Mouse (Mus musculus) forebrain, embryonic 11.5 days (tissue): Measurements from ENCODE around the gene Tmprss6. TPM values are rescaled to one million over a fixed set of nuclear protein-coding genes. Genes with fewer than 3 reads are reported as not detected.

Experiments
- ATAC-seq: fragments of 200-750 bp; cut with Nextera tagmentation; replicated peaks from 2 replicates; pipeline ENCODE4 v1.8.0; 2017; ENCODE audit warnings: moderate TSS enrichment; ENCODE audit not compliant: low FRiP score
- DNase-seq: peaks from one replicate; pipeline ENCODE4 v3.0.0-alpha.2; 2017; ENCODE audit warnings: low spot score
- H3K27ac ChIP-seq: fragments of 300-500 bp; sonication (generic); 2 replicates; pipeline ENCODE4 v1.5.1; 2014; ENCODE audit warnings: low read depth, low read length
- H3K27me3 ChIP-seq: fragments of 300-500 bp; sonication (generic); 2 replicates; pipeline ENCODE4 v1.6.1; 2014; ENCODE audit warnings: mild to moderate bottlenecking, low read length, mixed read lengths; ENCODE audit not compliant: control insufficient read depth, insufficient read depth
- H3K36me3 ChIP-seq: fragments of 300-500 bp; sonication (generic); 2 replicates; pipeline ENCODE4 v1.6.1; 2014; ENCODE audit warnings: mild to moderate bottlenecking, low read length, moderate library complexity, mixed read lengths; ENCODE audit not compliant: control insufficient read depth, insufficient read depth
- H3K4me1 ChIP-seq: fragments of 300-500 bp; sonication (generic); replicated peaks from 2 replicates; pipeline ENCODE4 v1.6.1; 2014; ENCODE audit warnings: low read length, mixed read lengths; ENCODE audit not compliant: control insufficient read depth, insufficient read depth
- H3K4me2 ChIP-seq: fragments of 300-500 bp; sonication (generic); 2 replicates; pipeline ENCODE4 v1.6.1; 2014; ENCODE audit warnings: low read depth, mild to moderate bottlenecking, low read length, moderate library complexity, mixed read lengths; ENCODE audit not compliant: severe bottlenecking
- H3K4me3 ChIP-seq: fragments of 300-500 bp; sonication (generic); 2 replicates; pipeline ENCODE4 v1.5.1; 2014; ENCODE audit warnings: low read depth, low read length
- H3K9ac ChIP-seq: fragments of 300-500 bp; sonication (generic); 2 replicates; pipeline ENCODE4 v1.6.1; 2014; ENCODE audit warnings: low read length
- H3K9me3 ChIP-seq: fragments of 300-500 bp; sonication (generic); 2 replicates; pipeline ENCODE4 v1.6.1; 2016; ENCODE audit warnings: low read length, mixed read lengths; ENCODE audit not compliant: control insufficient read depth
- WGBS: fragments of 180-500 bp; shearing (Covaris S2); extraction: QIAGEN DNeasy Blood & Tissue Kit; methylation state at CpG from one replicate; pipeline ENCODE4 v1.1.7; 2014; 5-methylcytosine and 5-hydroxymethylcytosine counted together
- polyA plus RNA-seq: library from polyadenylated mRNA; unstranded; fragments of >200 nt; fragmentation: Nextera tagmentation; extraction: Ambion mirVana; gene quantifications from 2 replicates; pipeline ENCODE4 v1.2.1, GENCODE M21; 2014

Tmprss6 gene
- polyA plus RNA-seq, 1 experiment from 2014 or later: 0.79 TPM

- Histone ChIP-seq H3K9me3 (no peaks in the 10 kb centered on the region), H3K36me3 (no peaks in the 10 kb centered on the region), H3K27me3 (peaks cover 15% of the 10 kb centered on the region), H3K4me1 (peaks cover 5% of the 10 kb centered on the region; the same call in 1 of the 2 replicates), H3K9ac (no peak overlapping the region), H3K4me3 (no peak overlapping the region), H3K27ac (no peak overlapping the region; the same call in 1 of the 2 replicates), H3K4me2 (no peak overlapping the region)
- no peak for DNase-seq
- WGBS: 53% methylated on average over 1 of the region's 1 CpGs
- ATAC-seq: no peak
Measured at GRCm38 (mm10) chr15:78413719-78414117, 54.7 kb downstream of the Tmprss6 start.

DNA sequence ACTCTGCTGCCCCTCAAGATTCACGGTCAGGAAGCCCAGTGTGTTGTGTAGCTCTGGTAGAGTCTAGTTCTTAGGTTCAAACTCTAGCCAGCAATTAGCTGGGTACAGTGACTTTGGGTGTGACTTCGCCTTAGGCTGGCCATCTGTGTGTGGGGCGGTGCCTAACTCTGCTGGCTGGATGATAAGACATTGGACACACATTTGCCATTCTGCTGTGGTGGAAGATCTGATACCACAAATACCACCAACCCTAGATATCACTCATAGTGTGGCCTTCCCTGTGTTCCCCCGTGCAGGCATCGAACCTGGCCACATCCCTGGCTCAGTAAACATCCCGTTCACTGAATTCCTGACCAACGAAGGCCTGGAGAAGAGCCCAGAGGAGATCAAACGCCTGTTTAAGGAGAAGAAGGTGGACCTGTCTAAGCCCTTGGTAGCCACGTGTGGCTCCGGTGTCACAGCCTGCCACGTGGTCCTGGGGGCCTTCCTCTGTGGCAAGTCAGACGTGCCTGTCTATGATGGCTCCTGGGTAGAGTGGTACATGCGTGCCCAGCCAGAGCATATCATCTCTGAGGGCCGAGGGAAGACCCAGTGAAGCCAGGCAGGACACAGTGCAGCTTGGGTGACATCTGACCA, 55.2 kb downstream of the Tmprss6 start:
- 91% methylated on average over 14 of the region's 14 CpGs for WGBS

DNA sequence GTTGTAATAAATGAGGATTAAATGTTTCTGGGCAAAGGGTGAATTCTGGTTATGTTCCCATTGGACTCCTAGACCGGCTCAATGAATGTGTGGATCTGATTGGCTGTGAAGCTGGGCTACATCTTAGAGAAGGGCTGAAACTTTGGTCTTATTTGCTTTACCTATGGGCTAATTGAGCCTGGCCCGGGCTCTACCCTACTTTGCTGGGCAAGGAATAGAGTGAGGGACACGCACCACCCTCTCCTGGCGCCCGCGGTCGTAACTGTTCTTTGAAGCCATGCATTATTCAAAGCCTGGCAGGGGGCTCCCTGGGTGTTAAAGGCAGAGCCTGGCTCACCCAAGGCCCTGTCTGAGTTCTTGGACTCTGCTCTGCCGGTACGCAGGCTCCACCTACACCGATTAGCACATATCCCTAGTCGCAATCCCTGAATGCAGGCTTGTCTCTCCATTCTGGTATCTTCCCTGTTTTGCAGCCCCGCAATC, 58.8 kb downstream of the Tmprss6 start:
- Histone ChIP-seq H3K4me2 (peak overlapping the region; percentile 43), H3K4me1 (peaks cover 13% of the 10 kb centered on the region), H3K27ac (no peak overlapping the region), H3K9ac (no peak overlapping the region), H3K36me3 (no peaks in the 10 kb centered on the region), H3K9me3 (no peaks in the 10 kb centered on the region), H3K4me3 (peak overlapping the region; percentile 19; the same call in 1 of the 2 replicates), H3K27me3 (peaks cover 15% of the 10 kb centered on the region)
- ATAC-seq: no peak
- 11% methylated on average over 12 of the region's 12 CpGs for WGBS
- DNase-seq: no peak

More for the DNA sequence above, 55.2 kb downstream of the Tmprss6 start:
- no peak overlapping the region for H3K9ac ChIP-seq
- no peak overlapping the region for H3K4me3 ChIP-seq
- H3K9me3 ChIP-seq: no peaks in the 10 kb centered on the region
- DNase-seq (no peak), ATAC-seq (no peak)
- H3K27me3 ChIP-seq: peaks cover 15% of the 10 kb centered on the region
- H3K27ac ChIP-seq: peak overlapping the region; percentile 25; the same call in 1 of the 2 replicates
- peaks cover 5% of the 10 kb centered on the region; the same call in 1 of the 2 replicates for H3K4me1 ChIP-seq
- no peak overlapping the region for H3K4me2 ChIP-seq
- no peaks in the 10 kb centered on the region for H3K36me3 ChIP-seq

GRCm38 (mm10) chr15:78406293-78406934, 62.0 kb downstream of the Tmprss6 start, which contains the start of gene Mpst:
Gene Mpst (plus strand): TSS chr15:78406416.
- Histone ChIP-seq H3K4me3 (peak within 1 kb of the TSS; percentile 60), H3K27ac (peak within 1 kb of the TSS; percentile 93), H3K4me1 (peaks cover 13% of the 10 kb centered on the region), H3K27me3 (peaks cover 15% of the 10 kb centered on the region), H3K9ac (peak within 1 kb of the TSS; percentile 80), H3K4me2 (peak within 1 kb of the TSS; percentile 89), H3K36me3 (no peaks in the 10 kb centered on the region), H3K9me3 (no peaks in the 10 kb centered on the region)
- under 1% methylated on average over 40 of the region's 40 CpGs for WGBS
- ATAC-seq (peak; percentile 88), DNase-seq (peak; percentile 91)

DNA sequence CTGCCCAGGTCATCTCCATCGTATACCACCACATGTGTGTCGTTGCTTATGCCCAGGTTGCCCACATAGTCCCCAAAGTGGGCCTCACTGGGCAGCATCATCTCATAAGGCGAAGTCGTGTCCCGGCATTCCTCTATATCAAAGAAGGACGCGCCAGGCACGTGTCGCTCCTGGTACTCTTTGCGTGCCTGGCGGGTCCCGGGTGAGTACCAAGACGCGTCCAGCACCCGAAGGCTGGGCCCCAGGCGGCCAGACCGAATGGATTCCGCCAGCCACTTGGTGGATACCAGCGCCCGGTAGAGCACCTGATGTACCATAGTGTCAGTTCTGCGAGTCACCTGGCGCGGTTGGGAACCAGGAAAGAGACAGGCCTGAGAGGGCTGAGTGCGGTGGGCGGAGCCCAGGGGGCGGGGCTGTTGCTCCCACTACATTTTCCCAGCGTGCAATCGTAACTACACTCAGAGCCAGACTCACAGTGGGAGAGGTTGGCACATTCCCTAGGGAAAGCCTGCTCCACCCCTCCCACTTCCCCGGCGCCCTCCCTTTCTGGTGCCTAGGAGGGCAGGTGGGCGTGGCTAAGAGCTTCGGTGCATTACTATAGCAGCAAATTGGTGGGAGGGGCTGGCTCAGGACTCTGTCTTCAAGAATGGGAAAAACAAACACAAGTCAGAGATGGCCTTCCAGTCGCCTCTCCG, 62.8 kb downstream of the Tmprss6 start, which contains the start of gene Tst:
Tst (minus strand) TSS at position 391 of the 695 bp plus-strand sequence.
- ATAC-seq: peak; percentile 80
- WGBS: 2% methylated on average over 34 of the region's 34 CpGs
- Histone ChIP-seq H3K27ac (peak within 1 kb of the TSS; percentile 93), H3K36me3 (no peaks in the 10 kb centered on the region), H3K4me2 (peak within 1 kb of the TSS; percentile 89), H3K4me3 (peak within 1 kb of the TSS; percentile 60), H3K27me3 (peaks cover 14% of the 10 kb centered on the region), H3K9me3 (no peaks in the 10 kb centered on the region), H3K4me1 (peaks cover 13% of the 10 kb centered on the region), H3K9ac (peak within 1 kb of the TSS; percentile 80)
- DNase-seq: peak; percentile 89

DNA sequence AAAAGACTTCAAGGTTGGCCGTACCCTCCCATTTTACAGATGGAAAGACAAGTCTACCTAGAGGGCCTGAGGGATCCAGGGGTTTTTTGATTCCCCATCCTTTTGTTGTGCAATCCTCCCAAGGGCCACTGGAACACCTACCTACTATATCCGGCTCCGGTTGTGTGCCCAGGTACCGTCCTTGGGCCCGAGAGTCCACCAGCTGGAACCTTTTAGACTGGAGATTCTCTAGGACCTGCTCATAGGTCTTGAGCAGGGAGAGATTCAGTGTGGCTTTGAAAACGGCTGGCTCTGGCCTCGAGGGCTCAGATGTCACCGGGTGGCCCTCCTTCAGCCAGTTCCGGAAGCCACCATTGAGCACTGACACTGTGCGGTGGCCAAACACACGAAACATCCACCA, 63.3 kb downstream of the Tmprss6 start:
- Histone ChIP-seq H3K27me3 (peaks cover 9% of the 10 kb centered on the region), H3K27ac (no peak overlapping the region), H3K9me3 (no peaks in the 10 kb centered on the region), H3K4me3 (peak overlapping the region; percentile 60), H3K9ac (peak overlapping the region; percentile 44; the same call in 1 of the 2 replicates), H3K36me3 (no peaks in the 10 kb centered on the region), H3K4me1 (peaks cover 11% of the 10 kb centered on the region), H3K4me2 (peak overlapping the region; percentile 89)
- DNase-seq (no peak), ATAC-seq (no peak; the same call in 1 of the 2 replicates)
- 56% methylated on average over 11 of the region's 11 CpGs for WGBS

DNA sequence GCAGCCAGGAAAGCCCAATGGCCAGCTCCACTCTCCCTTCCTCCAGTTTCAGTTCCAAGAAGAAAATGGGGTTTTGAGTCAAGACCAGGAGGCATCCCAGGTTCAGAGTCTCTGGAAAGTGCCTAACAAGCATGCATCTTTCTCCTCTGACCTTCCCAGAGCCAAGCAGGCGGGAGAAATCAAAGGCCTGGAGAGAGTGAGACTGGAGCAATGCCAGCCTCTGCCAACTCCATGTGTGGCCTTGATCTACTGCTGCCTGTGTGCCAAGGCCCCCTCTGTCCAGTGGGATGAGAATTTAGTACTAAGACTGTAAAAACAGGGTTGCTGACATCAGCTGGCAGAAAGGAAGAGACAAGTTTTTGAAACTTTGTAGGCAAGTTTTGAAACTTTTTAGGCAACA, 64.5 kb downstream of the Tmprss6 start:
- Histone ChIP-seq H3K27me3 (no peaks in the 10 kb centered on the region; the same call in 1 of the 2 replicates), H3K4me1 (peaks cover 7% of the 10 kb centered on the region), H3K27ac (no peak overlapping the region), H3K9me3 (no peaks in the 10 kb centered on the region), H3K36me3 (no peaks in the 10 kb centered on the region), H3K9ac (no peak overlapping the region), H3K4me3 (no peak overlapping the region), H3K4me2 (no peak overlapping the region)
- ATAC-seq (no peak), DNase-seq (no peak)
- 69% methylated on average over 1 of the region's 1 CpGs for WGBS

DNA sequence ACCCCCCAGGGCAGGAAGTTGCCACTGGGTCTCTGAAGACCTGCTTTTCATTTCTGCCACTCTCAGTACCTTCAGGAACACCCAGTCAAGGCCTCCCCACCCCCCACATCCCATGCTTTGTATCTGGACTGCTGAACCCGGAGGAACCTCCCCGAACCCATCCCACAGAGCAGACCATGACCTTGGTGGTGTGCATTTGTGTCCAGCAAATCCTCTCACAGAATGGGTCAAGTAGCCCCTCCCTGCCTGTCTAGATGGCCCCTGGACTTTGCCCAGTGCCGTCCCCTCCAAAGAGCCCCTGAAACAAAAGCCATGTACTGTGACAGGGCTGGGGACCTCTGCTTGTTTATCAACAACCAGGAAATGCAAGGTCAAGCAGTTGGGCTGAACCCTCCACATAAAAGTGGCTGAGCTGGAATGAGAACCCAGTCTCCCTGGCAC, 65.1 kb downstream of the Tmprss6 start:
- H3K36me3 ChIP-seq: no peaks in the 10 kb centered on the region
- H3K27ac ChIP-seq: no peak overlapping the region
- no peaks in the 10 kb centered on the region for H3K9me3 ChIP-seq
- H3K27me3 ChIP-seq: no peaks in the 10 kb centered on the region
- H3K4me1 ChIP-seq: peaks cover 7% of the 10 kb centered on the region
- ATAC-seq (no peak), DNase-seq (no peak)
- WGBS: 64% methylated on average over 3 of the region's 3 CpGs
- no peak overlapping the region for H3K9ac ChIP-seq
- H3K4me3 ChIP-seq: no peak overlapping the region
- no peak overlapping the region for H3K4me2 ChIP-seq
